Mouse (Mus musculus) heart, postnatal 14 days (tissue): ENCODE data around the gene Zfp64. TPM values are rescaled to one million over a fixed set of nuclear protein-coding genes. Genes with fewer than 3 reads are reported as not detected.

Experiments
- DNase-seq, 2 experiments: peaks; one replicate each; pipeline ENCODE4 v3.0.0; 2021 to 2022
- intact Hi-C: fragments of 180-260 bp; cut with DNase I; formaldehyde crosslinking; loops from one replicate; pipeline ENCODE4 v1.15.1; 2025
- total RNA-seq, 2 experiments: library from RNA; stranded (reverse); gene quantifications; 2 replicates each; pipeline ENCODE4 v1.2.3; 2021

Zfp64 gene
- total RNA-seq, 2 experiments from 2014 or later, result 8.7 to 8.9 TPM

GRCm38 (mm10) chr2:168955850-168956346, 511 bp upstream of the Zfp64 start:
- intact Hi-C loops, result no loop called here
- DNase-seq, result no peak

GRCm38 (mm10) chr2:168954376-168954775, 1.0 kb downstream of the Zfp64 start:
- intact Hi-C loops, result no loop called here
- no peak for DNase-seq

- no peak for DNase-seq
- intact Hi-C loops, result no loop called here
Observed at GRCm38 (mm10) chr2:168948506-168948905, 6.9 kb downstream of the Zfp64 start.

GRCm38 (mm10) chr2:168947663-168948062, 7.7 kb downstream of the Zfp64 start:
- DNase-seq, result no peak
- intact Hi-C loops, result no loop called here

- no peak for DNase-seq
- intact Hi-C loops, result no loop called here
Observed at GRCm38 (mm10) chr2:168944011-168944410, 11.4 kb downstream of the Zfp64 start.

GRCm38 (mm10) chr2:168939941-168940340, 15.4 kb downstream of the Zfp64 start:
- intact Hi-C loops, result no loop called here
- no peak for DNase-seq

GRCm38 (mm10) chr2:168939261-168939933, 16.0 kb downstream of the Zfp64 start:
- intact Hi-C loops, result no loop called here
- no peak for DNase-seq

- DNase-seq, result no peak
- intact Hi-C loops, result no loop called here
Observed at GRCm38 (mm10) chr2:168936896-168937295, 18.5 kb downstream of the Zfp64 start.

GRCm38 (mm10) chr2:168935165-168935564, 20.2 kb downstream of the Zfp64 start:
- no peak for DNase-seq
- intact Hi-C loops, result no loop called here

GRCm38 (mm10) chr2:168931686-168932085, 23.7 kb downstream of the Zfp64 start:
- DNase-seq, result no peak
- intact Hi-C loops, result no loop called here

GRCm38 (mm10) chr2:168929691-168930090, 25.7 kb downstream of the Zfp64 start:
- peak; percentile 59 to 75 for DNase-seq
- intact Hi-C loops, result no loop called here

GRCm38 (mm10) chr2:168927401-168927800, 28.0 kb downstream of the Zfp64 start:
- no peak for DNase-seq
- intact Hi-C loops, result no loop called here

- intact Hi-C loops, result no loop called here
- no peak for DNase-seq
Observed at GRCm38 (mm10) chr2:168926257-168926810, 29.1 kb downstream of the Zfp64 start.

GRCm38 (mm10) chr2:168923706-168924105, 31.7 kb downstream of the Zfp64 start:
- intact Hi-C loops, result no loop called here
- DNase-seq, result peak; percentile 40 to 61

- intact Hi-C loops, result no loop called here
- DNase-seq, result no peak
Observed at GRCm38 (mm10) chr2:168922466-168922865, 32.9 kb downstream of the Zfp64 start.

GRCm38 (mm10) chr2:168920007-168920406, 35.4 kb downstream of the Zfp64 start:
- DNase-seq, result no peak
- intact Hi-C loops, result no loop called here

- no peak for DNase-seq
- intact Hi-C loops, result no loop called here
Observed at GRCm38 (mm10) chr2:168912901-168913721, 42.3 kb downstream of the Zfp64 start.

- peak in 1 of 2 experiments; percentile 18 for DNase-seq
- intact Hi-C loops, result no loop called here
Observed at GRCm38 (mm10) chr2:168912051-168912891, 43.1 kb downstream of the Zfp64 start.

- intact Hi-C loops, result no loop called here
- no peak for DNase-seq
Observed at GRCm38 (mm10) chr2:168911527-168911926, 43.9 kb downstream of the Zfp64 start.

- DNase-seq, result no peak
- intact Hi-C loops, result no loop called here
Observed at GRCm38 (mm10) chr2:168906022-168906421, 49.4 kb downstream of the Zfp64 start.
